ENCODE assay signal across 8 mouse cellular contexts in genomic region chr11:102407834-102408215, GRCm38 (mm10). TPM values are rescaled to one million over a fixed set of nuclear protein-coding genes. Genes with fewer than 3 reads are reported as not detected.
DNase-seq lines count a peak whose midpoint lies in the region; ATAC-seq and TF ChIP-seq lines count a peak whose summit lies in the region.

Gene Slc25a39 (minus strand): TSS chr11:102407946.

- WGBS in intestine, embryonic 14.5 days = under 1% methylated on average over 19 of the region's 19 CpGs

- no peaks in the 10 kb centered on the region for H3K27me3 ChIP-seq in intestine, embryonic 14.5 days (replicated peaks; ENCODE audit: control insufficient read depth, insufficient read depth, low read length)
- H3K27me3 ChIP-seq in megakaryocyte, embryonic 14.5 days (replicated peaks) = no peaks in the 10 kb centered on the region

- H3K4me1 ChIP-seq in intestine, embryonic 14.5 days (replicated peaks; ENCODE audit: control insufficient read depth, insufficient read depth, low read length) = peaks cover 19% of the 10 kb centered on the region
- H3K4me1 ChIP-seq in megakaryocyte, embryonic 14.5 days = peaks cover 57% of the 10 kb centered on the region

- ATAC-seq in intestine, embryonic 14.5 days (replicated peaks; ENCODE audit: low FRiP score, low TSS enrichment, low read depth) = peak; percentile 16

- H3K4me2 ChIP-seq in intestine, embryonic 14.5 days (ENCODE audit: low read length) = peak within 1 kb of the TSS; percentile 97

- no peak for DNase-seq in left cerebral cortex, adult 2 months (ENCODE audit: extremely low spot score in 1 of 2, low spot score in 2 of 2)
- no peak for DNase-seq in left cerebral cortex, adult 11 months (ENCODE audit: low spot score)
- no peak for DNase-seq in adrenal gland, postnatal 36 days
- no peak for DNase-seq in gastrocnemius, postnatal 10 days
- no peak for DNase-seq in intestine, embryonic 14.5 days (ENCODE audit: low spot score)
- DNase-seq in urinary bladder, postnatal 25 days (ENCODE audit: low spot score) = no peak
- no peak for DNase-seq in embryo, embryonic 10 days (ENCODE audit: low spot score)

- TF ChIP-seq CTCF in left cerebral cortex, adult 2 months (IDR thresholded peaks at IDR 0.05) = no peak

- intact Hi-C loops in left cerebral cortex, adult 2 months (cut with DNase I) = loop anchor here (1.0 to 2.0 kb wide), 2 partner anchors 15 to 92 kb away; partner anchors contain the start of gene Rundc3a

- peak within 1 kb of the TSS; percentile 83 for H3K9ac ChIP-seq in intestine, embryonic 14.5 days (ENCODE audit: low read length)

- H3K36me3 ChIP-seq in intestine, embryonic 14.5 days (ENCODE audit: control insufficient read depth, insufficient read depth, low read length) = peaks cover 25% of the 10 kb centered on the region
- H3K36me3 ChIP-seq in megakaryocyte, embryonic 14.5 days (replicated peaks; ENCODE audit: low read length) = peaks cover 29% of the 10 kb centered on the region

- H3K4me3 ChIP-seq in left cerebral cortex, adult 2 months = peak within 1 kb of the TSS; percentile 80
- peak within 1 kb of the TSS; percentile 68 for H3K4me3 ChIP-seq in intestine, embryonic 14.5 days (ENCODE audit: low read depth, low read length)
- H3K4me3 ChIP-seq in megakaryocyte, embryonic 14.5 days (replicated peaks) = peak within 1 kb of the TSS; percentile 96

- no peaks in the 10 kb centered on the region for H3K9me3 ChIP-seq in intestine, embryonic 14.5 days (ENCODE audit: control insufficient read depth, low read length)
- H3K9me3 ChIP-seq in megakaryocyte, embryonic 14.5 days = no peaks in the 10 kb centered on the region

- H3K27ac ChIP-seq in left cerebral cortex, adult 2 months = peak within 1 kb of the TSS; percentile 93
- peak within 1 kb of the TSS; percentile 92 for H3K27ac ChIP-seq in intestine, embryonic 14.5 days (ENCODE audit: low read depth)

RNA-seq across cellular contexts. Expression of gene Slc25a39, which starts in this region (rescaled TPM):
- total RNA-seq in left cerebral cortex, adult 2 months (2021) = 10 to 100 TPM; 65.7 to 68.6 TPM
- 100 to 1,000 TPM; 453 to 470 TPM for total RNA-seq in adrenal gland, postnatal 36 days (2021)
- total RNA-seq in gastrocnemius, postnatal 10 days (2021) = 10 to 100 TPM; 51.7 to 53.5 TPM
- polyA plus RNA-seq in intestine, embryonic 14.5 days (2014; fragmentation: Nextera tagmentation; extraction: Ambion mirVana) = 281 and 296 TPM in 2 replicates
- 164 and 165 TPM in 2 replicates for polyA plus RNA-seq in megakaryocyte, embryonic 14.5 days (2012; ENCODE audit: insufficient read depth, low replicate concordance)

Comparison
In these comparisons a context has a peak if more than half of its experiments do, and no peak if none do; other contexts are left out.
1. RNA of gene Slc25a39 (total RNA-seq): 453 to 470 TPM in adrenal gland, postnatal 36 days; 65.7 to 68.6 TPM in left cerebral cortex, adult 2 months and 51.7 to 53.5 TPM in gastrocnemius, postnatal 10 days; every median in the first group is over 4 times any median in the second.
2. Peak in every context shown above with its lines, with median percentiles within 50 percentile points of each other: H3K4me3 ChIP-seq.